Mouse (Mus musculus) limb, embryonic 13.5 days (tissue): ENCODE measurements at regions not wholly inside any gene's neighbourhood (a gene's known extent, or its start where the extent isn't known, plus 50 kb on each side); places are given as distances from the start of the nearest gene placed in this dataset.

Source experiments
- ATAC-seq: fragments of 200-750 bp; cut with Nextera tagmentation; 2 replicates; pipeline ENCODE4 v1.8.0; 2017; ENCODE audit warnings: low read depth, moderate number of reproducible peaks, moderate TSS enrichment; ENCODE audit not compliant: low FRiP score
- H3K27ac ChIP-seq: fragments of 300-500 bp; sonication (generic); 2 replicates; pipeline ENCODE4 v1.5.1; 2015; ENCODE audit warnings: inconsistent platforms, mild to moderate bottlenecking, moderate library complexity
- H3K27me3 ChIP-seq: fragments of 300-500 bp; sonication (generic); 2 replicates; pipeline ENCODE4 v1.6.1; 2015; ENCODE audit warnings: mild to moderate bottlenecking, inconsistent platforms
- H3K36me3 ChIP-seq: fragments of 300-500 bp; sonication (generic); 2 replicates; pipeline ENCODE4 v1.6.1; 2015; ENCODE audit warnings: inconsistent platforms, mild to moderate bottlenecking, moderate library complexity
- H3K4me1 ChIP-seq: fragments of 300-500 bp; sonication (generic); 2 replicates; pipeline ENCODE4 v1.6.1; 2015; ENCODE audit warnings: inconsistent platforms
- H3K4me2 ChIP-seq: fragments of 300-500 bp; sonication (generic); replicated peaks from 2 replicates; pipeline ENCODE4 v1.6.1; 2015; ENCODE audit warnings: inconsistent platforms, mild to moderate bottlenecking, moderate library complexity
- H3K4me3 ChIP-seq: fragments of 300-500 bp; sonication (generic); 2 replicates; pipeline ENCODE4 v1.5.1; 2015; ENCODE audit warnings: moderate library complexity, mild to moderate bottlenecking, inconsistent platforms
- H3K9ac ChIP-seq: fragments of 300-500 bp; sonication (generic); 2 replicates; pipeline ENCODE4 v1.6.1; 2015; ENCODE audit warnings: mild to moderate bottlenecking, inconsistent platforms
- H3K9me3 ChIP-seq: fragments of 300-500 bp; sonication (generic); 2 replicates; pipeline ENCODE4 v1.6.1; 2016; ENCODE audit warnings: inconsistent platforms
- WGBS: fragments of 180-500 bp; shearing (Covaris S2); methylation state at CpG from one replicate; pipeline ENCODE4 v1.1.7; 2015; 5-methylcytosine and 5-hydroxymethylcytosine counted together

DNA sequence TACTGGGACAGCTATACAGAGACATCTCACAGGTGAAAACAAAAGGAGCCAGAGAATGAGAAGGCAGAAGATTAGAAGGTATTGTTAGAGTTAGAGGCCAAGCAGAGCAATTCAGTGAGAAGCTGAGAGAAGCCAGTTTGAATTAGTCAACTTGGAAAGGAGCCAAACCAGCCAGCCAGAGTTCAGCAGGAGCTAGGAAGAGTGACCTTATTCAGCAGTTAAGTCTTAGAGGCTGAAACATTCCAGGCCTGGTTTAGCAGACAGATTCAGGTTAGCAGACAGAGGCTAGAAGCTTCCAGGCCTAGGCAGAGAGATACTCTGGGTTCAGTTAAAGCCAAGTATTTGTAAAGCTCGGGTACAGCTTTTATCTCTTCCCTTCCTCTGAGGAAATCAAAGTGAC lies 242.1 kb downstream of the Gm19410 start:
- H3K4me1 ChIP-seq = no peaks in the 10 kb centered on the region
- no peak overlapping the region for H3K4me2 ChIP-seq
- ATAC-seq = no peak
- no peaks in the 10 kb centered on the region for H3K36me3 ChIP-seq
- peaks cover 6% of the 10 kb centered on the region for H3K9me3 ChIP-seq
- 82% methylated on average over 1 of the region's 1 CpGs for WGBS
- H3K27me3 ChIP-seq = no peaks in the 10 kb centered on the region
- H3K9ac ChIP-seq = no peak overlapping the region
- H3K4me3 ChIP-seq = no peak overlapping the region
- no peak overlapping the region for H3K27ac ChIP-seq

- Histone ChIP-seq H3K4me3 (no peak overlapping the region), H3K36me3 (no peaks in the 10 kb centered on the region), H3K27ac (no peak overlapping the region), H3K9ac (no peak overlapping the region), H3K9me3 (peaks cover 6% of the 10 kb centered on the region), H3K27me3 (no peaks in the 10 kb centered on the region), H3K4me1 (peaks cover 5% of the 10 kb centered on the region; the same call in 1 of the 2 replicates), H3K4me2 (no peak overlapping the region)
- 61% methylated on average over 9 of the region's 9 CpGs for WGBS
- ATAC-seq = no peak
Observed at GRCm38 (mm10) chr8:36009565-36009964, 244.0 kb downstream of the Gm19410 start.

GRCm38 (mm10) chr8:36010446-36011217 lies 245.0 kb downstream of the Gm19410 start:
- H3K4me1 ChIP-seq = peaks cover 10% of the 10 kb centered on the region; the same call in 1 of the 2 replicates
- H3K27me3 ChIP-seq = no peaks in the 10 kb centered on the region
- 66% methylated on average over 11 of the region's 11 CpGs for WGBS
- H3K36me3 ChIP-seq = no peaks in the 10 kb centered on the region
- no peak for ATAC-seq
- H3K27ac ChIP-seq = no peak overlapping the region
- H3K4me2 ChIP-seq = no peak overlapping the region
- no peak overlapping the region for H3K4me3 ChIP-seq
- H3K9me3 ChIP-seq = peaks cover 6% of the 10 kb centered on the region
- no peak overlapping the region for H3K9ac ChIP-seq

GRCm38 (mm10) chr8:36014862-36015261 lies 249.3 kb downstream of the Gm19410 start:
- WGBS = 52% methylated on average over 8 of the region's 8 CpGs
- Histone ChIP-seq H3K4me2 (no peak overlapping the region), H3K9ac (no peak overlapping the region), H3K4me3 (no peak overlapping the region), H3K27me3 (no peaks in the 10 kb centered on the region), H3K9me3 (no peaks in the 10 kb centered on the region), H3K36me3 (no peaks in the 10 kb centered on the region), H3K27ac (no peak overlapping the region), H3K4me1 (peaks cover 17% of the 10 kb centered on the region)
- no peak for ATAC-seq

- Histone ChIP-seq H3K4me3 (no peak overlapping the region), H3K9ac (no peak overlapping the region), H3K36me3 (no peaks in the 10 kb centered on the region), H3K4me1 (peaks cover 17% of the 10 kb centered on the region), H3K4me2 (no peak overlapping the region), H3K27me3 (no peaks in the 10 kb centered on the region), H3K27ac (no peak overlapping the region), H3K9me3 (no peaks in the 10 kb centered on the region)
- no peak for ATAC-seq
- WGBS = 67% methylated on average over 20 of the region's 20 CpGs
Observed at GRCm38 (mm10) chr8:36016321-36017114, 250.9 kb downstream of the Gm19410 start.

- no peaks in the 10 kb centered on the region for H3K9me3 ChIP-seq
- no peak overlapping the region for H3K9ac ChIP-seq
- no peak overlapping the region for H3K27ac ChIP-seq
- no peaks in the 10 kb centered on the region for H3K27me3 ChIP-seq
- 86% methylated on average over 15 of the region's 15 CpGs for WGBS
- no peaks in the 10 kb centered on the region for H3K36me3 ChIP-seq
- H3K4me2 ChIP-seq = no peak overlapping the region
- H3K4me1 ChIP-seq = peaks cover 14% of the 10 kb centered on the region
- ATAC-seq = no peak
- no peak overlapping the region for H3K4me3 ChIP-seq
Observed at GRCm38 (mm10) chr8:36018993-36019753, 253.6 kb downstream of the Gm19410 start.

DNA sequence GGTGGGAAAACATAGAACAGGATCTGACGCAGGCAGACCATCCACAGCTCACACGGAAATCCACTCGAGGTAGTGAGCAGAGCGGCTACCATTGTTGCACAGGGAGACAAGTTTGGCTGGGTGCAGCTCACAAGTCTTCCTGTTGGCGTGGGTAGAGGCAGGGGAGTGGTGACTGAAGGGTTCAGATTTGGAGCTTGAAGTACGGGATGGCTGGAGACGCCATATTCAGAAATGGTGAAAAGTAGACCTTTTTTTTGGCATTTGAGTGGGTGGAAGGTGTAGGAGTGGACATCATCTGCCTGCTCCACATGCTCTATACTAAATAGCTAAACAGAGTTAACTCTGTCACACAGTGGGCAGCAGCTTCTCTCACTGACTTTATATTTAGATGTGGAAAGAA lies 254.3 kb downstream of the Gm19410 start:
- Histone ChIP-seq H3K4me1 (peaks cover 10% of the 10 kb centered on the region), H3K27me3 (no peaks in the 10 kb centered on the region), H3K9ac (no peak overlapping the region), H3K4me3 (no peak overlapping the region), H3K4me2 (no peak overlapping the region), H3K9me3 (no peaks in the 10 kb centered on the region), H3K27ac (no peak overlapping the region), H3K36me3 (no peaks in the 10 kb centered on the region)
- ATAC-seq = no peak
- WGBS = 90% methylated on average over 7 of the region's 7 CpGs

GRCm38 (mm10) chr8:36027586-36027985 lies 262.0 kb downstream of the Gm19410 start:
- 91% methylated on average over 11 of the region's 11 CpGs for WGBS
- H3K36me3 ChIP-seq = no peaks in the 10 kb centered on the region
- no peaks in the 10 kb centered on the region for H3K9me3 ChIP-seq
- H3K4me3 ChIP-seq = no peak overlapping the region
- H3K27me3 ChIP-seq = no peaks in the 10 kb centered on the region
- no peak overlapping the region for H3K4me2 ChIP-seq
- ATAC-seq = no peak
- peaks cover 6% of the 10 kb centered on the region; the same call in 1 of the 2 replicates for H3K4me1 ChIP-seq
- no peak overlapping the region for H3K27ac ChIP-seq
- no peak overlapping the region for H3K9ac ChIP-seq

GRCm38 (mm10) chr8:36028121-36028955 lies 262.7 kb downstream of the Gm19410 start:
- Histone ChIP-seq H3K9me3 (no peaks in the 10 kb centered on the region), H3K4me2 (no peak overlapping the region), H3K27ac (no peak overlapping the region), H3K4me1 (peaks cover 6% of the 10 kb centered on the region; the same call in 1 of the 2 replicates), H3K27me3 (no peaks in the 10 kb centered on the region), H3K9ac (no peak overlapping the region), H3K4me3 (no peak overlapping the region), H3K36me3 (no peaks in the 10 kb centered on the region)
- WGBS = 68% methylated on average over 9 of the region's 9 CpGs
- no peak for ATAC-seq

DNA sequence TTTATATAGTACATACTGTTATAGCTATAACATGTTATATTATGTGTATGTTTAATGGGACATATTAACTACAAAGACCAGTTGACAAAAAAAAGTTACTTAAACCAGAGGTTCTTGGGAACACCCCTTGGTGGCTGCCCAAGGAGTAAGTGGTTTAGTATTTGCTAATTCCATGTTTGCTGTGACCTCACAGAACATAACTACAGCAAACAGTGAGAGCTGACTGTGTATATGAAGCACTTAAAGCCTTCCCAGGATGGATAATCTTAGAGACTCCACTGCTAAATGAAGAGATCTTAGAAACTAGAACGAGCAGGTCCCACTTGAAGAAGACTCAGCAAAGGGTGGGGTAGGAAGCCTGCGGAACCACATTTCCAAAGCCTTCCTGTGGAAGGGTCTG lies 263.9 kb downstream of the Gm19410 start:
- no peaks in the 10 kb centered on the region for H3K9me3 ChIP-seq
- no peak overlapping the region for H3K9ac ChIP-seq
- H3K4me1 ChIP-seq = peaks cover 6% of the 10 kb centered on the region; the same call in 1 of the 2 replicates
- H3K27me3 ChIP-seq = no peaks in the 10 kb centered on the region
- no peak overlapping the region for H3K4me2 ChIP-seq
- 91% methylated on average over 2 of the region's 2 CpGs for WGBS
- no peaks in the 10 kb centered on the region for H3K36me3 ChIP-seq
- H3K4me3 ChIP-seq = no peak overlapping the region
- no peak overlapping the region for H3K27ac ChIP-seq
- no peak for ATAC-seq

- H3K9me3 ChIP-seq = no peaks in the 10 kb centered on the region
- H3K27ac ChIP-seq = no peak overlapping the region
- H3K27me3 ChIP-seq = no peaks in the 10 kb centered on the region
- H3K9ac ChIP-seq = no peak overlapping the region
- H3K4me2 ChIP-seq = no peak overlapping the region
- 77% methylated on average over 3 of the region's 3 CpGs for WGBS
- H3K36me3 ChIP-seq = no peaks in the 10 kb centered on the region
- no peak for ATAC-seq
- peaks cover 6% of the 10 kb centered on the region; the same call in 1 of the 2 replicates for H3K4me1 ChIP-seq
- H3K4me3 ChIP-seq = no peak overlapping the region
Observed at GRCm38 (mm10) chr8:36030237-36030636, 264.6 kb downstream of the Gm19410 start.
